Mouse (Mus musculus): ENCODE measurements at regions not wholly inside any gene's neighbourhood (a gene's known extent, or its start where the extent isn't known, plus 50 kb on each side); places are given as distances from the start of the nearest gene placed in this dataset.
A peak's percentile ranks its signal among the peaks of the same experiment; 100 is the strongest.

DNA sequence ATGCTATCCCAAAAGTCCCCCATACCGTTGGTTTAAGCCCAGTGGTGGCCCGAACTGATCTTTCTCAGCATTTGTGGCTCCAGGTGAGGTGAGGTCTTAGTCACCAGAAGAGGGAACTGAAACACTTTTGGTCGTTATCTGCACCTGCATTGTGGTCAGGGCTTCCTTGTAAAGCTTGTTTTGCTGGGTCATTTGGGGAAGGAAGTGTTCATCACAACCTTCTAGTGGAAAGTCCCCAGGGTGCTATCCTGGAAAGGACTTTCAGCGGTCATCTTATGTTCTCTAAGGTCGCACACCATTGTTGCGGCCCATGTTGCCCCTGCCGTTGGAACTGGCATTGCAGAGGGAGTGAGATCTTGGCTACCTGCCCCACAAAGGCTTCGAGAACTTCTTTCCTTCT is 651.5 kb upstream of the Pcdh9 start:
- Histone ChIP-seq H3K9ac (ENCODE audit: low read depth, low read length) (no peak overlapping the region), H3K27ac (ENCODE audit: low read depth, low read length) (no peak overlapping the region), H3K36me3 (ENCODE audit: control insufficient read depth, insufficient read depth, low read length) (no peaks in the 10 kb centered on the region), H3K9me3 (ENCODE audit: control insufficient read depth, low read length) (no peaks in the 10 kb centered on the region), H3K4me2 (replicated peaks; ENCODE audit: low read depth, low read length) (no peak overlapping the region), H3K4me3 (ENCODE audit: low read length) (no peak overlapping the region), H3K27me3 (ENCODE audit: control insufficient read depth, insufficient read depth, low read length) (no peaks in the 10 kb centered on the region), H3K4me1 (ENCODE audit: control insufficient read depth, insufficient read depth, low read length) (no peaks in the 10 kb centered on the region)
- 82% methylated on average over 8 of the region's 8 CpGs for whole genome bisulfite sequencing
- ATAC-seq (ENCODE audit: low FRiP score, low TSS enrichment), result no peak

GRCm38 (mm10) chr14:94525648-94526047 is 635.2 kb upstream of the Pcdh9 start:
- Histone ChIP-seq H3K27me3 (ENCODE audit: control insufficient read depth, insufficient read depth, low read length) (no peaks in the 10 kb centered on the region), H3K9ac (ENCODE audit: low read depth, low read length) (no peak overlapping the region), H3K9me3 (ENCODE audit: control insufficient read depth, low read length) (no peaks in the 10 kb centered on the region), H3K4me1 (ENCODE audit: control insufficient read depth, insufficient read depth, low read length) (no peaks in the 10 kb centered on the region), H3K27ac (ENCODE audit: low read depth, low read length) (no peak overlapping the region), H3K36me3 (ENCODE audit: control insufficient read depth, insufficient read depth, low read length) (no peaks in the 10 kb centered on the region), H3K4me3 (ENCODE audit: low read length) (no peak overlapping the region), H3K4me2 (replicated peaks; ENCODE audit: low read depth, low read length) (no peak overlapping the region)
- WGBS, result 84% methylated on average over 1 of the region's 1 CpGs
- ATAC-seq (ENCODE audit: low FRiP score, low TSS enrichment), result no peak

GRCm38 (mm10) chr14:94525238-94525637 is 634.8 kb upstream of the Pcdh9 start:
- Histone ChIP-seq H3K4me1 (ENCODE audit: control insufficient read depth, insufficient read depth, low read length) (no peaks in the 10 kb centered on the region), H3K36me3 (ENCODE audit: control insufficient read depth, insufficient read depth, low read length) (no peaks in the 10 kb centered on the region), H3K9me3 (ENCODE audit: control insufficient read depth, low read length) (no peaks in the 10 kb centered on the region), H3K27me3 (ENCODE audit: control insufficient read depth, insufficient read depth, low read length) (no peaks in the 10 kb centered on the region), H3K4me3 (ENCODE audit: low read length) (no peak overlapping the region), H3K9ac (ENCODE audit: low read depth, low read length) (no peak overlapping the region), H3K4me2 (replicated peaks; ENCODE audit: low read depth, low read length) (no peak overlapping the region), H3K27ac (ENCODE audit: low read depth, low read length) (no peak overlapping the region)
- no peak for ATAC-seq (ENCODE audit: low FRiP score, low TSS enrichment)

GRCm38 (mm10) chr14:94522007-94522406 is 631.5 kb upstream of the Pcdh9 start:
- Histone ChIP-seq H3K4me2 (replicated peaks; ENCODE audit: low read depth, low read length) (no peak overlapping the region), H3K27ac (ENCODE audit: low read depth, low read length) (no peak overlapping the region), H3K9ac (ENCODE audit: low read depth, low read length) (no peak overlapping the region), H3K36me3 (ENCODE audit: control insufficient read depth, insufficient read depth, low read length) (no peaks in the 10 kb centered on the region), H3K9me3 (ENCODE audit: control insufficient read depth, low read length) (no peaks in the 10 kb centered on the region), H3K4me1 (ENCODE audit: control insufficient read depth, insufficient read depth, low read length) (no peaks in the 10 kb centered on the region), H3K27me3 (ENCODE audit: control insufficient read depth, insufficient read depth, low read length) (no peaks in the 10 kb centered on the region), H3K4me3 (ENCODE audit: low read length) (no peak overlapping the region)
- peak; percentile 75; the same call in 1 of the 2 replicates for ATAC-seq (ENCODE audit: low FRiP score, low TSS enrichment)
- WGBS, result 33% methylated on average over 2 of the region's 2 CpGs

- H3K4me2 ChIP-seq (replicated peaks; ENCODE audit: low read depth, low read length), result no peak overlapping the region
- no peaks in the 10 kb centered on the region for H3K4me1 ChIP-seq (ENCODE audit: control insufficient read depth, insufficient read depth, low read length)
Measured at GRCm38 (mm10) chr14:94491370-94491769, 600.9 kb upstream of the Pcdh9 start.

DNA sequence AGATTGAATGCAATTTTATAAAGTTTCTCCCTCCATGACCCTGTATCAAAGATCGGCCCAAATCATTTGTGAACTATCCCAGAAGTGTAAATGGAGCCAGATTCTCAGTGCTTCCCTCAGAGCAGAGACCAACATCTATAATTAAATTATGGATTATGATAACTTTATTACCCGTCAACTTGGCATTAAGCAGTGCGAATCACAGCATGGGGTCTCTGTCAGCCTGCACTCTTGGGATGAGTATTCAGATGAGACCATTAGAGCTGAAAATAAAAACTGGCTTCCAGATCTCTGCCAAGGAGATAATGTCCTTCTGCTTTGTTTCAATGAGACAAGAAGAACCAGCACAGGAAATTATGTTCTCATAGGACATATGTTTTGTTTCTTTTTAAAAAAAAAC is 585.4 kb upstream of the Pcdh9 start:
- H3K9ac ChIP-seq (ENCODE audit: low read depth, low read length), result no peak overlapping the region
- no peak overlapping the region for H3K27ac ChIP-seq (ENCODE audit: low read depth, low read length)
- no peaks in the 10 kb centered on the region for H3K9me3 ChIP-seq (ENCODE audit: control insufficient read depth, low read length)
- no peaks in the 10 kb centered on the region for H3K4me1 ChIP-seq (ENCODE audit: control insufficient read depth, insufficient read depth, low read length)
- no peak overlapping the region for H3K4me3 ChIP-seq (ENCODE audit: low read length)
- no peak for ATAC-seq (ENCODE audit: low FRiP score, low TSS enrichment)
- H3K27me3 ChIP-seq (ENCODE audit: control insufficient read depth, insufficient read depth, low read length), result no peaks in the 10 kb centered on the region
- no peaks in the 10 kb centered on the region for H3K36me3 ChIP-seq (ENCODE audit: control insufficient read depth, insufficient read depth, low read length)
- no peak overlapping the region for H3K4me2 ChIP-seq (replicated peaks; ENCODE audit: low read depth, low read length)
- WGBS, result 91% methylated on average over 3 of the region's 3 CpGs

More at GRCm38 (mm10) chr14:94491370-94491769, 600.9 kb upstream of the Pcdh9 start:
- Histone ChIP-seq H3K9me3 (ENCODE audit: control insufficient read depth, low read length) (no peaks in the 10 kb centered on the region), H3K36me3 (ENCODE audit: control insufficient read depth, insufficient read depth, low read length) (no peaks in the 10 kb centered on the region), H3K27ac (ENCODE audit: low read depth, low read length) (no peak overlapping the region), H3K27me3 (ENCODE audit: control insufficient read depth, insufficient read depth, low read length) (no peaks in the 10 kb centered on the region), H3K9ac (ENCODE audit: low read depth, low read length) (no peak overlapping the region), H3K4me3 (ENCODE audit: low read length) (no peak overlapping the region)
- no peak for ATAC-seq (ENCODE audit: low FRiP score, low TSS enrichment)

- Histone ChIP-seq H3K9ac (ENCODE audit: low read depth, low read length) (no peak overlapping the region), H3K27me3 (ENCODE audit: control insufficient read depth, insufficient read depth, low read length) (no peaks in the 10 kb centered on the region), H3K4me1 (ENCODE audit: control insufficient read depth, insufficient read depth, low read length) (no peaks in the 10 kb centered on the region), H3K4me2 (replicated peaks; ENCODE audit: low read depth, low read length) (no peak overlapping the region), H3K4me3 (ENCODE audit: low read length) (no peak overlapping the region), H3K36me3 (ENCODE audit: control insufficient read depth, insufficient read depth, low read length) (no peaks in the 10 kb centered on the region), H3K27ac (ENCODE audit: low read depth, low read length) (no peak overlapping the region), H3K9me3 (ENCODE audit: control insufficient read depth, low read length) (no peaks in the 10 kb centered on the region)
- no peak for ATAC-seq (ENCODE audit: low FRiP score, low TSS enrichment)
- 95% methylated on average over 1 of the region's 1 CpGs for WGBS
Measured at GRCm38 (mm10) chr14:94473181-94473580, 582.7 kb upstream of the Pcdh9 start.

DNA sequence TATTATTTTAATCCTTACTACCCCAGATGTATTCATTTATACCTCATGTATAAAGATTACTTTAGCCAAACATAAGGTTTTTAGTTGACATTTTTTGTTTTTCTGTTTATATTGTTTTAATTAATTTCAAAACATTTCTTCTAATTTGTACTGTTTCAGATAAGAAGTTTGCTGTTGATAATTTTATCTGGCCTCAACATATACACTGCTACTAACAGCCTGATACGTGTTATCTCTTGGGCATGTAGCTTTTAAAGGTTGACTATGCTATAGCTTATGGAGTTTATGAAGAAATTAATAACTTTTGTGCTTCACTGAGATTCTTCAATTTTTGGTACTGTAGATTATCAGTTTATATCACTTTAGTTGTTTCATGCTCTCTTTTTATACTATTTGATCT is 555.5 kb upstream of the Pcdh9 start:
- Histone ChIP-seq H3K27me3 (ENCODE audit: control insufficient read depth, insufficient read depth, low read length) (no peaks in the 10 kb centered on the region), H3K27ac (ENCODE audit: low read depth, low read length) (no peak overlapping the region), H3K9ac (ENCODE audit: low read depth, low read length) (no peak overlapping the region), H3K36me3 (ENCODE audit: control insufficient read depth, insufficient read depth, low read length) (no peaks in the 10 kb centered on the region), H3K4me2 (replicated peaks; ENCODE audit: low read depth, low read length) (no peak overlapping the region), H3K4me1 (ENCODE audit: control insufficient read depth, insufficient read depth, low read length) (no peaks in the 10 kb centered on the region), H3K9me3 (ENCODE audit: control insufficient read depth, low read length) (no peaks in the 10 kb centered on the region), H3K4me3 (ENCODE audit: low read length) (no peak overlapping the region)
- no peak for ATAC-seq (ENCODE audit: low FRiP score, low TSS enrichment)
- WGBS, result 91% methylated on average over 1 of the region's 1 CpGs

DNA sequence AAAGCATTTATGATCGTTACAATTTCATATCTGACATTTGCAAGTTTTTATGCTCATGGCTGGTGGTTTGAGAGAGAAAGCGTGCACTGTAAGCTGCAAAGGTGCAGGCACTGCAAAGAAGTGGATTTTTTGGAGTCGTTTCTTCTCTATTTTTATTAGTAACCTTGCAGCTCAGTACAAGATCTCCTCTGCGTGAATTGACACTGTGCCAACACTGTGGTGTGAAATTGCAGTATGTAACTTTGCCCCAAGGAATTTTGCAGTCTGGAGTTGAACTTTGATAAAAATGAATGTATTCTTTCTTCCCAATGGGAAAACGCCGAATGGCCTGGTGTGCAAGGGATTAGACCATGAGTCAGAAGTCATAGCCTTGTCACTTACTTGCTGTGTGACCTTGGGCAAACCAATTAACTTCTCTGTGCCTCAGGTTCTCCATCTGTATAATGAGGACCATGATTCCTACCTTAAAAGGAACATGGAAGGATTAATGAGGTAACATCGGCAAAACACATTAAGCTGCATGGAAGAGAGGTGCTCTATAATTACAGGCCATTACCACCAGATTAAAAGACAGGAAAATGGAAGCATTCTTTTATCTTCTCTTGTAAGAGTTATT is 543.0 kb upstream of the Pcdh9 start:
- Histone ChIP-seq H3K4me2 (replicated peaks; ENCODE audit: low read depth, low read length) (no peak overlapping the region), H3K9me3 (ENCODE audit: control insufficient read depth, low read length) (no peaks in the 10 kb centered on the region), H3K4me1 (ENCODE audit: control insufficient read depth, insufficient read depth, low read length) (no peaks in the 10 kb centered on the region), H3K36me3 (ENCODE audit: control insufficient read depth, insufficient read depth, low read length) (no peaks in the 10 kb centered on the region), H3K27me3 (ENCODE audit: control insufficient read depth, insufficient read depth, low read length) (no peaks in the 10 kb centered on the region), H3K9ac (ENCODE audit: low read depth, low read length) (no peak overlapping the region), H3K4me3 (ENCODE audit: low read length) (no peak overlapping the region), H3K27ac (ENCODE audit: low read depth, low read length) (no peak overlapping the region)
- 66% methylated on average over 7 of the region's 7 CpGs for WGBS
- no peak for ATAC-seq (ENCODE audit: low FRiP score, low TSS enrichment)
